Mouse (Mus musculus) gastrocnemius, postnatal 36 days (tissue): ENCODE data around the gene Olfr1258. TPM values are rescaled to one million over a fixed set of nuclear protein-coding genes. Genes with fewer than 3 reads are reported as not detected.
"Not testable (repeated sequence)": the region's sequence is repeated elsewhere in the genome, so short reads cannot be mapped to it uniquely, and the experiment has no call there.

ENCODE experiments used
- DNase-seq, 2 experiments: peaks; one replicate each; pipeline ENCODE4 v3.0.0; 2022
- intact Hi-C: fragments of 180-260 bp; cut with DNase I; formaldehyde crosslinking; loops from one replicate; pipeline ENCODE4 v1.15.1; 2025
- long read RNA-seq, 2 experiments: library from polyadenylated mRNA; stranded (forward); transcript quantifications; one replicate each; pipeline ENCODE4 v2.0.0; 2021
- total RNA-seq, 2 experiments: library from RNA; stranded (reverse); gene quantifications; 2 replicates each; pipeline ENCODE4 v1.2.3; 2021

Olfr1258 gene
- total RNA-seq = not detected
- long read RNA-seq, experiment 1 = 0 reads
- long read RNA-seq, experiment 2 = 0 reads

DNA sequence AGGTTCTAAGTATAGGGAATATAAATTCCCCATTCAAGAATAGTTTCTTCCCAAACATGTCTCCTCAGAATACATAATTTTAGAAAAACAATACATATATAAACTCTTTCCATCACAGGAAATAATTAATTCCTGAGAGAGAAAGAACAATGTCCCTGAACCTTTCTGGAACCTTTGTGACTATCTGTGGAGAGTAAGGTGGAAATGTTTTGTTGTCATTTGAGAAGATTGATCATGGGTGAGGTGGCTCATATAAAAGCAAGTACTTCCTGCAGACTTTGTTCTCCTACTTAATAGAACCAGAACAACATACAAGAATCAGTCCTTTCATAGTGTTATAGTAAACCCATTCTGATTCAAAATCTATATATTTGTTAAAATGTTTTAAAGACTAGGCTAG, at the start of gene Olfr1258:
Gene Olfr1258, plus strand, starts transcription at position 301 of the 400 bp plus-strand sequence.
- intact Hi-C loops = no loop called here
- no peak for DNase-seq

DNA sequence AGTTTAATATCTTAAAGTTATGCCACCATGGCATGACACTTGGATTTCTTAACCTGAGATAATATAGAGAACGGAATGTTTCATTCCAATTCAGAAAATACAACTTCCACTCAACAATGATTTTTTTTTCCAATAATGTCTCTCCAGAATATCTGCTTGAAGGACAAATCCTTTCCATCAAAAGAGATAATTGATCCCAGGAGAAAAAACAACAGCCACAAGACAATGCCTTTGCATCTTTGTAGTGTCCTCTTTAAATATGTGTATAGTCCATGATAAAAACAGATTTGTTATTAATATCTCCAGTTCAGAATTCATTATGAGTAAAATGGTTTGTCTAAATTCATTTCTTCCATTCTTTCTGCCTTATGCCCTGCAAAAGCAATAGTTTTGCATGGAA, 49.0 kb upstream of the Olfr1258 start, which contains the start of gene Olfr1257:
Gene Olfr1257, plus strand, starts transcription at position 301 of the 400 bp plus-strand sequence.
- no peak for DNase-seq
- intact Hi-C loops = no loop called here

DNA sequence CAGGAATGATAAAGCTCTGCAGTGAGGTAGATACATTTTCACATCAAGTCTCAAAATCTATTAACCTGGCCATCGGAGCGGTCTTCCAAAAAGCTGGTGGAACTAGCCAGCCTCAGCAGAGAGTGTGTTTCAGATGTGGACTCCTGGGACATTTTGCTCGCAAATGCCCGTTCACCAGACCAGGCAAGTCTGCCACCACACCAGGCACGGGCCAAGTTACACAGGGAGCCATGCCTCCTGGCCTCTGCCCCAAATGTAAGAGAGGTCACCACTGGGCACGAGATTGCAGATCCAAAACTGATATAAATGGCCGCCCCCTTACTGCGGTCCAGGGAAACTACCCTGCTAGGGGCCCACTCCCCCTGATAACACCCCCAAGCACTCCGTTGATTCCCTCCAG, 14.5 kb upstream of the Olfr1258 start:
- DNase-seq, intact Hi-C loops: not testable (repeated sequence)

DNA sequence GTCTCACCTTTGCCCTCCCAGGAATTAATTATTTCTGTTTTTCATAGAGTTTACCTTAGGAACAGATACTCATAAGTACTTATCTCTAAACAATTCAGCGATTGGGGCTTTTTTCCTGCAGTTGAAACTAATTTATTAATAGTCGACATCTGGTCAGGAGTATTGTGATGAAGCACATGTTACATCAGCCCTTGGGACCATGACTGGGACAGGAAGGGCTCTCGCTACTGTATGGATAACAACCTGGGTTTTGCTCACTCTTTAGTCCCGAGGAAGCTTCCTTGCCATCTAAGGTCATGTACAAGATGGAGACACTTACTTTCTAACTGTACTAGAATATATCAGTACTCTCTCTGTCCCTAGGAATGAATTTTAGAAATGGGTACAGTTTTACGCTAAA, 21.5 kb downstream of the Olfr1258 start, which contains the start of gene Olfr1259:
Gene Olfr1259, minus strand, starts transcription at position 101 of the 400 bp plus-strand sequence.
- no peak for DNase-seq
- intact Hi-C loops = no loop called here

DNA sequence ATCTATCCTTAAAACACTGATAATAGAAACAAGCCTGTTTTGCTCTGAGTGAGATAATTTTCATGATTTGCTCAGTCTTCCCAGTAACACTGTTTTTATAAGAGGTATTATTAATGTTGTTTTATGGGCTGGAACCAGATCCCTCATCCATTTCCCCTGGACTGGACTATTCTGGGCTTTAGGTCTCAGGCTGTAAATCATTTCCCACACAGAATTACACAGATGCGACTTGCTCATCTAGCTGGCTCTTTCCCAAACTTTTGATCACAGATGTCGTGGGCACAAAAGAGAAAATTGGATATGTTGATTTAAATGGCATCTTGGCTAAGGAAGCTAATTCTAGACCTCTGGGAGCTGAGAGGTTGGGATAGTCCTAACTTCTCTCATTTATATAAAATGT, 47.1 kb downstream of the Olfr1258 start, which contains the start of gene Olfr1260:
Gene Olfr1260, plus strand, starts transcription at position 157 of the 400 bp plus-strand sequence.
- intact Hi-C loops = no loop called here
- DNase-seq = no peak

DNA sequence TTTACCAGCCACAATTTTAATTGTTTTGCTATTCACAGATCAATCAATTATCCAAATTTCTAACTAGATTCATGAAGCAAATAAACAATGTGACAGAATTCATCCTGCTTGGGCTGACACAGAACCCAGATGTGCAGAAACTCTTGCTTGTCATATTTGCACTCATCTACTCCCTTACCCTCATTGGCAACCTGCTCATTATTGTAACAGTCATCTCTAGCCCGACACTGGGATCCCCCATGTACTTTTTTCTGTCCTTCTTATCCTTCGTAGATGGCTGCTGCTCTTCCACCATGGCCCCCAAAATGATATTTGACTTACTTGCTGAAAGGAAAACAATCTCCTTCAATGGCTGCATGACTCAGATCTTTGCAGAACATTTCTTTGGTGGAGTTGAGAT, 50.6 kb downstream of the Olfr1258 start:
- intact Hi-C loops = no loop called here

More for the DNA sequence above, 50.6 kb downstream of the Olfr1258 start:
- no peak for DNase-seq

Other genes starting within 250 kb of the Olfr1258 start
- not detected for gene Olfr1252, start 202.3 kb upstream of the Olfr1258 start, total RNA-seq
- gene Olfr1253, start 170.2 kb upstream of the Olfr1258 start, total RNA-seq = not detected
- gene Olfr1254, start 133.7 kb upstream of the Olfr1258 start, total RNA-seq = not detected
- not detected for gene Olfr1255, start 115.3 kb upstream of the Olfr1258 start, total RNA-seq
- gene Olfr1256, start 85.8 kb upstream of the Olfr1258 start, total RNA-seq = not detected
- not detected for gene Olfr48, start 79.1 kb upstream of the Olfr1258 start, total RNA-seq
- gene Olfr1257, start 48.9 kb upstream of the Olfr1258 start, total RNA-seq = not detected
- gene Olfr1259, start 21.4 kb downstream of the Olfr1258 start, total RNA-seq = not detected
- gene Olfr1260, start 47.0 kb downstream of the Olfr1258 start, total RNA-seq = not detected
- not detected for gene Olfr1261, start 63.9 kb downstream of the Olfr1258 start, total RNA-seq
- gene Olfr1262, start 72.8 kb downstream of the Olfr1258 start, total RNA-seq = not detected
- gene Olfr1263, start 84.8 kb downstream of the Olfr1258 start, total RNA-seq = not detected
- gene Olfr1264, start 98.3 kb downstream of the Olfr1258 start, total RNA-seq = not detected
- gene Olfr1265, start 108.0 kb downstream of the Olfr1258 start, total RNA-seq = not detected
- not detected for gene Olfr140, start 136.3 kb downstream of the Olfr1258 start, total RNA-seq
- not detected for gene Olfr1269, start 194.1 kb downstream of the Olfr1258 start, total RNA-seq
- not detected for gene Olfr32, start 215.0 kb downstream of the Olfr1258 start, total RNA-seq
- not detected for gene Olfr1270, start 225.8 kb downstream of the Olfr1258 start, total RNA-seq